Mouse (Mus musculus): ENCODE results near the gene Rasal1. TPM values are rescaled to one million over a fixed set of nuclear protein-coding genes. Genes with fewer than 3 reads are reported as not detected.

Gene Rasal1
- polyA plus RNA-seq, 1 experiment from 2014 or later = 0.70 TPM

- 51% methylated on average over 12 of the region's 12 CpGs for WGBS
- no peaks in the 10 kb centered on the region for H3K4me1 ChIP-seq (ENCODE audit: insufficient read depth, low read length)
- H3K27ac ChIP-seq (ENCODE audit: low read length) = no peak overlapping the region
- no peaks in the 10 kb centered on the region for H3K9me3 ChIP-seq (ENCODE audit: low read length)
- no peaks in the 10 kb centered on the region for H3K36me3 ChIP-seq (ENCODE audit: insufficient read depth, low read length)
- H3K9ac ChIP-seq (replicated peaks; ENCODE audit: low read length) = no peak overlapping the region
- no peak for ATAC-seq (ENCODE audit: low FRiP score, low TSS enrichment)
- H3K4me3 ChIP-seq (ENCODE audit: low read length) = no peak overlapping the region
- H3K4me2 ChIP-seq (replicated peaks; ENCODE audit: low read depth, low read length) = no peak overlapping the region
- no peaks in the 10 kb centered on the region for H3K27me3 ChIP-seq (ENCODE audit: insufficient read depth, low read length)
These were observed 77.3 kb downstream of the Rasal1 start for GRCm38 (mm10) chr5:120725811-120726455.

Other genes with a start within 250 kb of the Rasal1 start
- not detected in 2 replicates for gene Lhx5, start 217.1 kb upstream of the Rasal1 start, polyA plus RNA-seq (2015; fragmentation: Nextera tagmentation; extraction: Ambion mirVana)
- 13.3 and 15.3 TPM in 2 replicates for gene Sdsl, start 176.0 kb upstream of the Rasal1 start, polyA plus RNA-seq (2015; fragmentation: Nextera tagmentation; extraction: Ambion mirVana)
- not detected in 2 replicates for gene Sds, start 172.3 kb upstream of the Rasal1 start, polyA plus RNA-seq (2015; fragmentation: Nextera tagmentation; extraction: Ambion mirVana)
- gene Plbd2, start 145.2 kb upstream of the Rasal1 start, polyA plus RNA-seq (2015; fragmentation: Nextera tagmentation; extraction: Ambion mirVana) = 54.9 and 57.3 TPM in 2 replicates
- gene Slc8b1, start 137.6 kb upstream of the Rasal1 start, polyA plus RNA-seq (2015; fragmentation: Nextera tagmentation; extraction: Ambion mirVana) = 10.1 and 14.2 TPM in 2 replicates
- gene Tpcn1, start 60.1 kb upstream of the Rasal1 start, polyA plus RNA-seq (2015; fragmentation: Nextera tagmentation; extraction: Ambion mirVana) = 30.6 and 34.1 TPM in 2 replicates
- 1.5 TPM in 2 replicates for gene Iqcd, start 59.8 kb upstream of the Rasal1 start, polyA plus RNA-seq (2015; fragmentation: Nextera tagmentation; extraction: Ambion mirVana)
- gene Rita1, start 36.2 kb upstream of the Rasal1 start, polyA plus RNA-seq (2015; fragmentation: Nextera tagmentation; extraction: Ambion mirVana) = 18.0 and 18.4 TPM in 2 replicates
- 53.7 and 54.8 TPM in 2 replicates for gene Ddx54, start 36.1 kb upstream of the Rasal1 start, polyA plus RNA-seq (2015; fragmentation: Nextera tagmentation; extraction: Ambion mirVana)
- not detected in 2 replicates for gene Cfap73, start 14.6 kb upstream of the Rasal1 start, polyA plus RNA-seq (2015; fragmentation: Nextera tagmentation; extraction: Ambion mirVana)
- gene Dtx1, start 63.1 kb downstream of the Rasal1 start, polyA plus RNA-seq (2015; fragmentation: Nextera tagmentation; extraction: Ambion mirVana) = 5.4 and 7.9 TPM in 2 replicates
- 0.44 and 0.51 TPM in 2 replicates for gene Oas2, start 101.0 kb downstream of the Rasal1 start, polyA plus RNA-seq (2015; fragmentation: Nextera tagmentation; extraction: Ambion mirVana)
- 0.09 and 0.11 TPM in 2 replicates for gene Oas3, start 128.8 kb downstream of the Rasal1 start, polyA plus RNA-seq (2015; fragmentation: Nextera tagmentation; extraction: Ambion mirVana)
- gene Oas1e, start 146.7 kb downstream of the Rasal1 start, polyA plus RNA-seq (2015; fragmentation: Nextera tagmentation; extraction: Ambion mirVana) = not detected in 2 replicates
- gene Oas1c, start 163.7 kb downstream of the Rasal1 start, polyA plus RNA-seq (2015; fragmentation: Nextera tagmentation; extraction: Ambion mirVana) = 0.32 and 0.44 TPM in 2 replicates
- gene Oas1f, start 198.6 kb downstream of the Rasal1 start, polyA plus RNA-seq (2015; fragmentation: Nextera tagmentation; extraction: Ambion mirVana) = 0.21 TPM in 1 of 2 replicates, not detected in the other
- gene Oas1h, start 212.6 kb downstream of the Rasal1 start, polyA plus RNA-seq (2015; fragmentation: Nextera tagmentation; extraction: Ambion mirVana) = not detected in 2 replicates
- gene Oas1g, start 238.8 kb downstream of the Rasal1 start, polyA plus RNA-seq (2015; fragmentation: Nextera tagmentation; extraction: Ambion mirVana) = 0.46 and 0.58 TPM in 2 replicates

Data from kidney, embryonic 16.5 days (tissue).